Comparison of ENCODE assay signal across 8 mouse cellular contexts in genomic region chr4:133967866-133968149, GRCm38 (mm10). TPM values are rescaled to one million over a fixed set of nuclear protein-coding genes. Genes with fewer than 3 reads are reported as not detected.
DNase-seq lines count a peak whose midpoint lies in the region; ATAC-seq and TF ChIP-seq lines count a peak whose summit lies in the region.

No protein-coding gene starts in this region.

- peak overlapping the region; percentile 76 to 92 for H3K4me3 ChIP-seq in ES-E14 (ENCODE audit: insufficient read depth in 1 of 2, low read depth in 1 of 2, low read length in 2 of 2, poor library complexity in 1 of 2, severe bottlenecking in 1 of 2)
- H3K4me3 ChIP-seq in forebrain, embryonic 14.5 days (ENCODE audit: low read depth, low read length) = peak overlapping the region; percentile 76
- peak overlapping the region; percentile 96 for H3K4me3 ChIP-seq in liver, postnatal 0 days (ENCODE audit: low read depth, low read length)
- H3K4me3 ChIP-seq in neural tube, embryonic 13.5 days = peak overlapping the region; percentile 74
- H3K4me3 ChIP-seq in testis, adult 2 months (ENCODE audit: control insufficient read depth, low read depth, low read length) = peak overlapping the region; percentile 88

- DNase-seq in ES-E14 (ENCODE audit: low read depth, low spot score) = peak; percentile 96
- DNase-seq in cerebellum, adult 11 months = peak; percentile 90
- peak; percentile 99 for DNase-seq in forebrain, embryonic 14.5 days (ENCODE audit: low spot score)
- DNase-seq in heart, postnatal 14 days = peak; percentile 86 to 89
- peak; percentile 94 for DNase-seq in layer of hippocampus, adult 11-12 months (ENCODE audit: low spot score)
- DNase-seq in liver, postnatal 0 days = peak; percentile 92

- 0 out of 2 replicates have a peak, but pooled peaks have one; percentile 8 for TF ChIP-seq POLR2A in testis, adult 2 months (IDR thresholded peaks at IDR 0.05; ENCODE audit: control insufficient read depth, low read depth, low read length)

- no peaks in the 10 kb centered on the region for H3K27me3 ChIP-seq in forebrain, embryonic 14.5 days (replicated peaks; ENCODE audit: control insufficient read depth, insufficient read depth, low read length)
- H3K27me3 ChIP-seq in liver, postnatal 0 days (ENCODE audit: insufficient read depth, low read length) = no peaks in the 10 kb centered on the region
- H3K27me3 ChIP-seq in neural tube, embryonic 13.5 days = no peaks in the 10 kb centered on the region
- H3K27me3 ChIP-seq in testis, adult 2 months (ENCODE audit: control insufficient read depth, insufficient read depth, low read length) = no peaks in the 10 kb centered on the region

- in situ Hi-C loops in ES-E14 (cut with MboI; ENCODE audit: low sequenced_read_pairs in 2 of 2, unreplicated experiment in 2 of 2) = no loop called here

- peak; percentile 81 for ATAC-seq in forebrain, embryonic 14.5 days
- peak; percentile 75 for ATAC-seq in liver, postnatal 0 days
- peak; percentile 88 for ATAC-seq in neural tube, embryonic 13.5 days (ENCODE audit: low read depth)

- WGBS in forebrain, embryonic 14.5 days = 0% methylated on average over 25 of the region's 29 CpGs
- 2% methylated on average over 26 of the region's 29 CpGs for WGBS in liver, postnatal 0 days (ENCODE audit: insufficient replicate concordance)
- WGBS in neural tube, embryonic 13.5 days = under 1% methylated on average over 29 of the region's 29 CpGs

- H3K9ac ChIP-seq in ES-E14 (ENCODE audit: insufficient read depth, low read depth, low read length, poor library complexity, severe bottlenecking) = peak overlapping the region; percentile 99
- peak overlapping the region; percentile 96 for H3K9ac ChIP-seq in forebrain, embryonic 14.5 days (ENCODE audit: low read length)
- peak overlapping the region; percentile 100 for H3K9ac ChIP-seq in liver, postnatal 0 days (replicated peaks)
- peak overlapping the region; percentile 96 for H3K9ac ChIP-seq in neural tube, embryonic 13.5 days

- peak; percentile 19; the same call in 1 of the 2 replicates for TF ChIP-seq EP300 in liver, postnatal 0 days (IDR thresholded peaks at IDR 0.05; ENCODE audit: low read depth)

- H3K9me3 ChIP-seq in ES-E14 (ENCODE audit: control insufficient read depth, insufficient read depth, low read depth, low read length) = no peaks in the 10 kb centered on the region
- H3K9me3 ChIP-seq in forebrain, embryonic 14.5 days (replicated peaks; ENCODE audit: control insufficient read depth, low read length) = no peaks in the 10 kb centered on the region
- no peaks in the 10 kb centered on the region for H3K9me3 ChIP-seq in liver, postnatal 0 days (ENCODE audit: low read length)
- H3K9me3 ChIP-seq in neural tube, embryonic 13.5 days = no peaks in the 10 kb centered on the region

- peaks cover 2 to 18% of the 10 kb centered on the region in 2 experiments; a peak in 2 of 4 replicates for H3K4me1 ChIP-seq in ES-E14 (ENCODE audit: control insufficient read depth in 2 of 2, insufficient read depth in 2 of 2, low read length in 2 of 2, poor library complexity in 1 of 2)
- peaks cover 42% of the 10 kb centered on the region for H3K4me1 ChIP-seq in forebrain, embryonic 14.5 days (ENCODE audit: control insufficient read depth, insufficient read depth, low read length)
- peaks cover 28% of the 10 kb centered on the region for H3K4me1 ChIP-seq in liver, postnatal 0 days (ENCODE audit: insufficient read depth)
- peaks cover 47% of the 10 kb centered on the region for H3K4me1 ChIP-seq in neural tube, embryonic 13.5 days (replicated peaks)
- peaks cover 15% of the 10 kb centered on the region for H3K4me1 ChIP-seq in testis, adult 2 months (ENCODE audit: control insufficient read depth, insufficient read depth, low read length)

- H3K27ac ChIP-seq in ES-E14 (ENCODE audit: insufficient read depth, low read depth, low read length, poor library complexity, severe bottlenecking) = peak overlapping the region; percentile 100
- peak overlapping the region; percentile 99 for H3K27ac ChIP-seq in forebrain, embryonic 14.5 days (ENCODE audit: low read depth, low read length)
- peak overlapping the region; percentile 100 for H3K27ac ChIP-seq in liver, postnatal 0 days (ENCODE audit: low read depth)
- H3K27ac ChIP-seq in neural tube, embryonic 13.5 days (replicated peaks) = peak overlapping the region; percentile 99
- peak overlapping the region; percentile 92 for H3K27ac ChIP-seq in testis, adult 2 months (ENCODE audit: control insufficient read depth, insufficient read depth, low read depth, low read length)

- no peak for TF ChIP-seq CTCF in liver, postnatal 0 days (IDR thresholded peaks at IDR 0.05; ENCODE audit: low read depth)
- no peak for TF ChIP-seq CTCF in testis, adult 2 months (IDR thresholded peaks at IDR 0.05; ENCODE audit: control insufficient read depth, insufficient read depth, insufficient replicate concordance, low read depth, low read length)

- intact Hi-C loops in heart, postnatal 14 days (cut with DNase I) = no loop called here

- peak overlapping the region; percentile 71 for H3K4me2 ChIP-seq in forebrain, embryonic 14.5 days (ENCODE audit: low read length)
- H3K4me2 ChIP-seq in liver, postnatal 0 days (ENCODE audit: low read depth, low read length) = peak overlapping the region; percentile 100
- H3K4me2 ChIP-seq in neural tube, embryonic 13.5 days = peak overlapping the region; percentile 98

- H3K36me3 ChIP-seq in ES-E14 (ENCODE audit: control insufficient read depth, insufficient read depth, low read length, poor library complexity, severe bottlenecking) = peaks cover 26% of the 10 kb centered on the region
- peaks cover 36% of the 10 kb centered on the region for H3K36me3 ChIP-seq in forebrain, embryonic 14.5 days (ENCODE audit: control insufficient read depth, insufficient read depth, low read length)
- H3K36me3 ChIP-seq in liver, postnatal 0 days (replicated peaks; ENCODE audit: insufficient read depth, low read length) = peaks cover 35% of the 10 kb centered on the region
- peaks cover 41% of the 10 kb centered on the region for H3K36me3 ChIP-seq in neural tube, embryonic 13.5 days
- H3K36me3 ChIP-seq in testis, adult 2 months (ENCODE audit: control insufficient read depth, insufficient read depth, low read length) = no peaks in the 10 kb centered on the region; the same call in 1 of the 2 replicates

TF ChIP-seq in ES-E14, 5 proteins besides CTCF, POLR2A, EP300 and RAD21:
- 0 out of 2 replicates have a peak, but pooled peaks have one; percentile 49 for TF ChIP-seq CHD2 (IDR thresholded peaks at IDR 0.05; ENCODE audit: low read depth, low read length)
- no peak; the same call in 1 of the 2 replicates for TF ChIP-seq HCFC1 (IDR thresholded peaks at IDR 0.05; ENCODE audit: borderline replicate concordance, insufficient read depth, low read length)

RNA-seq across cellular contexts. Expression of gene Hmgn2, which starts 0.6 kb away (rescaled TPM):
- total RNA-seq in ES-E14 (2012; rRNA removed) = 196 and 205 TPM in 2 replicates
- 2,465 and 2,793 TPM in 2 replicates for polyA plus RNA-seq in forebrain, embryonic 14.5 days (2014; fragmentation: Nextera tagmentation; extraction: Ambion mirVana)
- 100 to 1,000 TPM; 129 to 151 TPM for total RNA-seq in heart, postnatal 14 days (2021)
- 547 and 562 TPM in 2 replicates for polyA plus RNA-seq in liver, postnatal 0 days (2015; fragmentation: Nextera tagmentation; extraction: Ambion mirVana)
- polyA plus RNA-seq in neural tube, embryonic 13.5 days (2015; fragmentation: Nextera tagmentation; extraction: Ambion mirVana) = 1,338 and 1,455 TPM in 2 replicates
- 30.4 and 34.0 TPM in 2 replicates for polyA plus RNA-seq in testis, adult 2 months (2012; rRNA removed)

RNA-seq across cellular contexts. Expression of gene Dhdds, which starts 32.9 kb away (rescaled TPM):
- total RNA-seq in ES-E14 (2012; rRNA removed) = 20.9 and 24.6 TPM in 2 replicates
- 52.7 and 57.0 TPM in 2 replicates for polyA plus RNA-seq in forebrain, embryonic 14.5 days (2014; fragmentation: Nextera tagmentation; extraction: Ambion mirVana)
- total RNA-seq in heart, postnatal 14 days (2021) = 10 to 100 TPM; 25.5 to 27.5 TPM
- polyA plus RNA-seq in liver, postnatal 0 days (2015; fragmentation: Nextera tagmentation; extraction: Ambion mirVana) = 8.3 and 10.3 TPM in 2 replicates
- polyA plus RNA-seq in neural tube, embryonic 13.5 days (2015; fragmentation: Nextera tagmentation; extraction: Ambion mirVana) = 41.0 and 44.3 TPM in 2 replicates
- 16.6 and 17.3 TPM in 2 replicates for polyA plus RNA-seq in testis, adult 2 months (2012; rRNA removed)

RNA-seq across cellular contexts. Expression of gene Lin28a, which starts 50.8 kb away (rescaled TPM):
- total RNA-seq in ES-E14 (2012; rRNA removed) = 84.7 and 134 TPM in 2 replicates
- polyA plus RNA-seq in forebrain, embryonic 14.5 days (2014; fragmentation: Nextera tagmentation; extraction: Ambion mirVana) = not detected in 2 replicates
- not detected for total RNA-seq in heart, postnatal 14 days (2021)
- 0.87 and 1.1 TPM in 2 replicates for polyA plus RNA-seq in liver, postnatal 0 days (2015; fragmentation: Nextera tagmentation; extraction: Ambion mirVana)
- polyA plus RNA-seq in neural tube, embryonic 13.5 days (2015; fragmentation: Nextera tagmentation; extraction: Ambion mirVana) = 0.17 and 0.32 TPM in 2 replicates
- 1.2 TPM in 2 replicates for polyA plus RNA-seq in testis, adult 2 months (2012; rRNA removed)

Comparison
In these comparisons a context has a peak if more than half of its experiments do, and no peak if none do; other contexts are left out.
1. Peak in every context shown above with its lines: DNase-seq, ATAC-seq, H3K4me3 ChIP-seq and H3K27ac ChIP-seq.
2. RNA of gene Hmgn2, which starts 0.6 kb away (polyA plus RNA-seq): 2,465 to 2,793 TPM in forebrain, embryonic 14.5 days, 1,338 to 1,455 TPM in neural tube, embryonic 13.5 days and 547 to 562 TPM in liver, postnatal 0 days; 30.4 to 34.0 TPM in testis, adult 2 months; every median in the first group is over 10 times any median in the second.